Mouse (Mus musculus) CH12.LX (cell line): ENCODE measurements around the gene Cotl1. TPM values are rescaled to one million over a fixed set of nuclear protein-coding genes. Genes with fewer than 3 reads are reported as not detected.

Source experiments
- DNase-seq: peaks from one replicate; pipeline ENCODE4 v3.0.0-alpha.2; 2013; ENCODE audit errors: extremely low read depth
- H3K27ac ChIP-seq: 2 replicates; pipeline ENCODE4 v1.5.1; 2012; ENCODE audit warnings: low read depth, mild to moderate bottlenecking, control low read depth, moderate library complexity; ENCODE audit not compliant: insufficient read depth
- H3K27me3 ChIP-seq: replicated peaks from 2 replicates; pipeline ENCODE3; 2012; ENCODE audit warnings: inconsistent platforms
- H3K36me3 ChIP-seq, 2 experiments: replicated peaks in 1 of 2; 2 replicates each; pipeline versions ENCODE3 to v1.6.1; 2012; ENCODE audit warnings: inconsistent platforms in 1 of 2, low read length in 1 of 2, mild to moderate bottlenecking in 1 of 2, mixed read lengths in 1 of 2, moderate library complexity in 1 of 2; ENCODE audit not compliant: control insufficient read depth in 1 of 2, insufficient read depth in 1 of 2
- H3K4me1 ChIP-seq, 2 experiments: 2 replicates each; pipeline ENCODE4 v1.6.1; 2012; ENCODE audit warnings: inconsistent platforms in 1 of 2, moderate library complexity in 1 of 2; ENCODE audit not compliant: insufficient read depth in 2 of 2, control insufficient read depth in 1 of 2
- H3K4me2 ChIP-seq: 2 replicates; pipeline ENCODE4 v1.6.1; 2012; ENCODE audit warnings: low read depth, mild to moderate bottlenecking, control low read depth; ENCODE audit not compliant: poor library complexity, insufficient read depth, severe bottlenecking
- H3K4me3 ChIP-seq, 3 experiments: fragments of 150-350 bp in 1 of 3; sonication (generic) in 1 of 3; replicated peaks in 1 of 3; 2 replicates each; pipeline versions ENCODE3 to v1.5.1; 2011 to 2012; ENCODE audit warnings: low read depth in 2 of 3, low read length in 2 of 3, mild to moderate bottlenecking in 2 of 3, moderate library complexity in 2 of 3, control low read depth in 1 of 3, improper control_type of control experiment in 1 of 3, inconsistent platforms in 1 of 3, mixed read lengths in 1 of 3; ENCODE audit not compliant: poor library complexity in 1 of 3
- H3K79me2 ChIP-seq: replicated peaks from 2 replicates; pipeline ENCODE4 v1.6.1; 2012; ENCODE audit warnings: mild to moderate bottlenecking, moderate library complexity; ENCODE audit not compliant: control insufficient read depth, poor library complexity, insufficient read depth, severe bottlenecking; ENCODE audit errors: extremely low read depth
- H3K9ac ChIP-seq: 2 replicates; pipeline ENCODE4 v1.6.1; 2012; ENCODE audit warnings: low read depth, mild to moderate bottlenecking, control low read depth, moderate library complexity; ENCODE audit not compliant: insufficient read depth
- H3K9me3 ChIP-seq: replicated peaks from 2 replicates; pipeline ENCODE3; 2012; ENCODE audit warnings: low read length, inconsistent platforms, mixed read lengths
- CHD1 ChIP-seq: IDR thresholded peaks from 2 replicates; pipeline ENCODE4 v1.6.1; 2012; ENCODE audit warnings: low read depth, low read length, improper control_type of control experiment, inconsistent platforms
- CHD2 ChIP-seq: IDR thresholded peaks from 2 replicates; pipeline ENCODE4 v1.6.1; 2011; ENCODE audit warnings: low read length, improper control_type of control experiment
- CTCF ChIP-seq, 2 experiments: IDR thresholded peaks in 1 of 2; conservative IDR thresholded peaks in 1 of 2; 2 replicates each; pipeline ENCODE4 v1.5.1; 2011 to 2012; ENCODE audit warnings: low read depth in 2 of 2, low read length in 2 of 2, improper control_type of control experiment in 1 of 2, inconsistent platforms in 1 of 2, mild to moderate bottlenecking in 1 of 2, moderate library complexity in 1 of 2
- E2F4 ChIP-seq: IDR thresholded peaks from 2 replicates; pipeline ENCODE4 v1.6.1; 2011; ENCODE audit warnings: low read depth, low read length, improper control_type of control experiment; ENCODE audit not compliant: insufficient replicate concordance
- ELF1 ChIP-seq: IDR thresholded peaks from 2 replicates; pipeline ENCODE4 v1.6.1; 2014; ENCODE audit warnings: low read depth, mild to moderate bottlenecking, inconsistent platforms, low read length, improper control_type of control experiment
- EP300 ChIP-seq: IDR thresholded peaks from 2 replicates; pipeline ENCODE4 v1.6.1; 2011; ENCODE audit warnings: low read length, improper control_type of control experiment
- ETS1 ChIP-seq: conservative IDR thresholded peaks from 2 replicates; pipeline ENCODE4 v1.6.1; 2012; ENCODE audit warnings: low read depth, mild to moderate bottlenecking, inconsistent platforms, low read length, improper control_type of control experiment, moderate library complexity
- GABPA ChIP-seq: IDR thresholded peaks from 2 replicates; pipeline ENCODE4 v1.6.1; 2012; ENCODE audit warnings: low read depth, low read length, improper control_type of control experiment, inconsistent platforms; ENCODE audit not compliant: insufficient replicate concordance
- HCFC1 ChIP-seq: IDR thresholded peaks from 2 replicates; pipeline ENCODE4 v1.6.1; 2012; ENCODE audit warnings: low read depth, mild to moderate bottlenecking, inconsistent platforms, low read length, improper control_type of control experiment
- IRF4 ChIP-seq: IDR thresholded peaks from 2 replicates; pipeline ENCODE4 v1.6.1; 2014; ENCODE audit warnings: low read depth, mild to moderate bottlenecking, inconsistent platforms, low read length, improper control_type of control experiment
- JUND ChIP-seq: conservative IDR thresholded peaks from 2 replicates; pipeline ENCODE4 v1.6.1; 2011; ENCODE audit warnings: low read depth, low read length, improper control_type of control experiment
- KAT2A ChIP-seq: IDR thresholded peaks from 2 replicates; pipeline ENCODE4 v1.6.1; 2012; ENCODE audit warnings: low read length, improper control_type of control experiment, inconsistent platforms; ENCODE audit not compliant: insufficient replicate concordance
- MAFK ChIP-seq: IDR thresholded peaks from 2 replicates; pipeline ENCODE4 v1.6.1; 2011; ENCODE audit warnings: low read length, improper control_type of control experiment; ENCODE audit not compliant: insufficient replicate concordance
- MAX ChIP-seq: IDR thresholded peaks from 2 replicates; pipeline ENCODE4 v1.6.1; 2011; ENCODE audit warnings: low read length, improper control_type of control experiment
- MAZ ChIP-seq: IDR thresholded peaks from 2 replicates; pipeline ENCODE4 v1.6.1; 2012; ENCODE audit warnings: low read depth, mild to moderate bottlenecking, inconsistent platforms, low read length, improper control_type of control experiment, moderate library complexity
- MXI1 ChIP-seq: IDR thresholded peaks from 2 replicates; pipeline ENCODE4 v1.6.1; 2011; ENCODE audit warnings: mild to moderate bottlenecking, low read depth, low read length, improper control_type of control experiment
- MYC ChIP-seq: IDR thresholded peaks from 2 replicates; pipeline ENCODE4 v1.6.1; 2011; ENCODE audit warnings: low read depth, mild to moderate bottlenecking, improper control_type of control experiment, low read length
- NRF1 ChIP-seq: IDR thresholded peaks from 2 replicates; pipeline ENCODE4 v1.6.1; 2014; ENCODE audit warnings: low read depth, mild to moderate bottlenecking, inconsistent platforms, low read length, improper control_type of control experiment, moderate library complexity
- PAX5 ChIP-seq: IDR thresholded peaks from 2 replicates; pipeline ENCODE4 v1.6.1; 2012; ENCODE audit warnings: low read length, inconsistent platforms, mixed read lengths
- POLR2A ChIP-seq: IDR thresholded peaks from 2 replicates; pipeline ENCODE4 v1.6.1; 2011; ENCODE audit warnings: low read depth, mild to moderate bottlenecking, improper control_type of control experiment, low read length
- RAD21 ChIP-seq: IDR thresholded peaks from 2 replicates; pipeline ENCODE4 v1.6.1; 2011; ENCODE audit warnings: low read depth, mild to moderate bottlenecking, low read length, improper control_type of control experiment, moderate library complexity
- RCOR1 ChIP-seq: conservative IDR thresholded peaks from 2 replicates; pipeline ENCODE4 v1.6.1; 2012; ENCODE audit warnings: low read depth, mild to moderate bottlenecking, inconsistent platforms, low read length, improper control_type of control experiment
- SIN3A ChIP-seq: IDR thresholded peaks from 2 replicates; pipeline ENCODE4 v1.6.1; 2012; ENCODE audit warnings: low read length, improper control_type of control experiment, inconsistent platforms
- SMC3 ChIP-seq: IDR thresholded peaks from 2 replicates; pipeline ENCODE4 v1.6.1; 2011; ENCODE audit warnings: low read depth, low read length, improper control_type of control experiment
- TCF12 ChIP-seq: IDR thresholded peaks from 2 replicates; pipeline ENCODE4 v1.6.1; 2014; ENCODE audit warnings: low read depth, mild to moderate bottlenecking, inconsistent platforms, low read length, improper control_type of control experiment
- UBTF ChIP-seq: IDR thresholded peaks from 2 replicates; pipeline ENCODE4 v1.6.1; 2012; ENCODE audit warnings: low read depth, mild to moderate bottlenecking, inconsistent platforms, low read length, improper control_type of control experiment, moderate library complexity
- USF1 ChIP-seq: IDR thresholded peaks from 2 replicates; pipeline ENCODE4 v1.6.1; 2014; ENCODE audit warnings: low read depth, mild to moderate bottlenecking, inconsistent platforms, low read length, improper control_type of control experiment
- USF2 ChIP-seq: conservative IDR thresholded peaks from 2 replicates; pipeline ENCODE4 v1.6.1; 2011; ENCODE audit warnings: low read depth, low read length, improper control_type of control experiment
- ZC3H11A ChIP-seq: IDR thresholded peaks from 2 replicates; pipeline ENCODE4 v1.6.1; 2012; ENCODE audit warnings: low read depth, mild to moderate bottlenecking, inconsistent platforms, low read length, improper control_type of control experiment
- ZMIZ1 ChIP-seq: IDR thresholded peaks from 2 replicates; pipeline ENCODE4 v1.6.1; 2012; ENCODE audit warnings: low read depth, mild to moderate bottlenecking, inconsistent platforms, low read length, improper control_type of control experiment
- ZNF384 ChIP-seq: IDR thresholded peaks from 2 replicates; pipeline ENCODE4 v1.6.1; 2012; ENCODE audit warnings: low read depth, low read length, improper control_type of control experiment, inconsistent platforms
- dilution Hi-C: fragments of 300-500 bp; cut with MboI; formaldehyde crosslinking; loops from 2 replicates; pipeline ENCODE4 v1.14.3; 2020; ENCODE audit warnings: low sequenced_read_pairs; ENCODE audit not compliant: extremely low pct_unique_long_range_greater_than_20kb, extremely low pct_ligation_motif_present
- in situ Hi-C: fragments of 300-500 bp; cut with MboI; formaldehyde crosslinking; loops from 3 replicates; pipeline ENCODE4 v1.14.3; 2019; ENCODE audit warnings: low sequenced_read_pairs, low pct_ligation_motif_present, low pct_unique_long_range_greater_than_20kb, mixed read lengths
- polyA plus RNA-seq: library from polyadenylated mRNA; unstranded; fragments of >175 nt; gene quantifications from 2 replicates; pipeline ENCODE4 v1.2.1, GENCODE M21; 2012; ENCODE audit warnings: low read depth; ENCODE audit not compliant: insufficient read length
- total RNA-seq, 2 experiments: library from RNA; depleted of rRNA; stranded (reverse); fragments of 300-350 nt in 1 of 2; fragments of >200 nt in 1 of 2; gene quantifications; 2 replicates each; pipeline ENCODE4 v1.2.3; 2012 to 2014

Gene Cotl1
- total and polyA plus RNA-seq, 3 experiments, result 59.6 to 375 (median 135) TPM

GRCm38 (mm10) chr8:119783579-119783978 is 56.8 kb downstream of the Cotl1 start:
- Histone ChIP-seq H3K27ac (peak overlapping the region; percentile 81), H3K9ac (no peak overlapping the region; the same call in 1 of the 2 replicates), H3K36me3 (no peaks in the 10 kb centered on the region), H3K27me3 (peaks cover 2% of the 10 kb centered on the region), H3K4me3 (peak overlapping the region in 2 of 3 experiments; percentile 4 to 19), H3K4me2 (peak overlapping the region; percentile 18), H3K4me1 (peaks cover 22 to 71% of the 10 kb centered on the region in 2 experiments), H3K9me3 (no peaks in the 10 kb centered on the region), H3K79me2 (no peaks in the 10 kb centered on the region)
- DNase-seq, result peak; percentile 71
- TF ChIP-seq ELF1 (no peak), TCF12 (peak; percentile 68; the same call in 1 of the 2 replicates), RCOR1 (0 out of 2 replicates have a peak, but pooled peaks have one; percentile 10), PAX5 (no peak), CHD1 (no peak), EP300 (peak; percentile 69), CHD2 (0 out of 2 replicates have a peak, but pooled peaks have one; percentile 23), UBTF (no peak), JUND (no peak), ETS1 (0 out of 2 replicates have a peak, but pooled peaks have one; percentile 35)
- dilution Hi-C loops, result no loop called here
- in situ Hi-C loops, result loop anchor here (5.0 kb wide), 2 partner anchors 59 to 139 kb away; partner anchors contain the start of gene Cotl1

DNA sequence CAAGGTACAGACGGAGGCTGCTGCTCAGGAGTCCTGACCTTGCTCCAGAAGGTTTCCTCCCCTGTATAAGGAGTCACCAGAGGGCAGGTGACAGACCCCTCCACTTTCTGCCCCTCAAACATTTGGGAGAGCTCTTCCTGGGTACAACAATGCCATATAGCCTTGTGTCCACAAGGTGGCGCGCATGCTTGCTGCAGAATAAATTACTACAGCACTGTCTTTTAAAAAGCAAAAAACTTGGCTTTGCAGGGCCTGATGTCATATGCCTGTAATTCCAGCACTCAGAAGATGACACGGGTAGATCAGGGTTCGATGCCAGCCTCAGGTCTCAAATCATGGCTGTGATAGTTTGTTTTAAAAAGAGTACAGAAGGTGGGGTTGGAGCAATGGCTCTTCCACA is 57.6 kb downstream of the Cotl1 start:
- Histone ChIP-seq H3K4me1 (peaks cover 21 to 64% of the 10 kb centered on the region in 2 experiments), H3K27ac (no peak overlapping the region), H3K27me3 (peaks cover 2% of the 10 kb centered on the region), H3K4me2 (no peak overlapping the region), H3K9me3 (no peaks in the 10 kb centered on the region), H3K4me3 (no peak overlapping the region), H3K9ac (no peak overlapping the region), H3K79me2 (no peaks in the 10 kb centered on the region), H3K36me3 (no peaks in the 10 kb centered on the region)
- in situ Hi-C loops (loop anchor here (5.0 kb wide), 2 partner anchors 60 to 140 kb away; partner anchors contain the start of gene Cotl1), dilution Hi-C loops (no loop called here)
- DNase-seq, result peak; percentile 91
- TF ChIP-seq HCFC1, result no peak
- TF ChIP-seq KAT2A, result no peak
- no peak for TF ChIP-seq ETS1
- peak; percentile 87 for TF ChIP-seq ZC3H11A
- no peak for TF ChIP-seq SIN3A
- peak; percentile 27; the same call in 1 of the 2 replicates for TF ChIP-seq TCF12
- TF ChIP-seq ELF1, result peak; percentile 42; the same call in 1 of the 2 replicates
- TF ChIP-seq PAX5, result no peak
- no peak for TF ChIP-seq MAZ
- TF ChIP-seq E2F4, result no peak
- TF ChIP-seq NRF1, result no peak
- no peak for TF ChIP-seq GABPA
- TF ChIP-seq CTCF (conservative IDR thresholded peaks at IDR 0.05 in 1 of 2, IDR thresholded peaks at IDR 0.05 in 1 of 2; ENCODE audit: low read depth in 2 of 2, low read length in 2 of 2), result peak; percentile 88 to 97
- no peak for TF ChIP-seq USF1
- no peak for TF ChIP-seq CHD1
- TF ChIP-seq CHD2, result no peak
- TF ChIP-seq USF2, result no peak
- TF ChIP-seq RAD21, result peak; percentile 93
- TF ChIP-seq RCOR1, result no peak
- TF ChIP-seq IRF4, result peak; percentile 41; the same call in 1 of the 2 replicates
- no peak for TF ChIP-seq MAFK
- TF ChIP-seq SMC3, result peak; percentile 98
- no peak for TF ChIP-seq ZMIZ1
- TF ChIP-seq ZNF384, result peak; percentile 85
- no peak for TF ChIP-seq MXI1
- TF ChIP-seq MAX, result 0 out of 2 replicates have a peak, but pooled peaks have one; percentile 18
- TF ChIP-seq POLR2A, result no peak
- no peak for TF ChIP-seq MYC
- TF ChIP-seq JUND, result no peak
